Mouse (Mus musculus) frontal cortex, adult 2 months (tissue): ENCODE results near the gene Zmat5. TPM values are rescaled to one million over a fixed set of nuclear protein-coding genes. Genes with fewer than 3 reads are reported as not detected.

Experiments used
- DNase-seq, 2 experiments: peaks; one replicate each; pipeline ENCODE4 v3.0.0; 2022; ENCODE audit warnings: low spot score in 1 of 2; ENCODE audit errors: extremely low spot score in 1 of 2
- polyA plus RNA-seq: library from polyadenylated mRNA; depleted of rRNA; stranded (reverse); fragments of >200 nt; gene quantifications from 2 replicates; pipeline ENCODE4 v1.2.3, GENCODE M21; 2012

Zmat5 gene
- polyA plus RNA-seq, 1 experiment = 48.6 TPM

GRCm38 (mm10) chr11:4731781-4732180 lies 27.3 kb downstream of the Zmat5 start:
- no peak for DNase-seq

- DNase-seq = no peak
These were observed 29.7 kb downstream of the Zmat5 start for GRCm38 (mm10) chr11:4734179-4734578.

GRCm38 (mm10) chr11:4736355-4736754 lies 31.9 kb downstream of the Zmat5 start:
- DNase-seq = no peak

- no peak for DNase-seq
These were observed 33.2 kb downstream of the Zmat5 start for GRCm38 (mm10) chr11:4737682-4738081.

GRCm38 (mm10) chr11:4738719-4739118 lies 34.2 kb downstream of the Zmat5 start:
- DNase-seq = no peak

GRCm38 (mm10) chr11:4740785-4741184 lies 36.3 kb downstream of the Zmat5 start:
- no peak for DNase-seq

GRCm38 (mm10) chr11:4744691-4745090 lies 40.2 kb downstream of the Zmat5 start:
- DNase-seq = no peak

- no peak for DNase-seq
These were observed 41.5 kb downstream of the Zmat5 start for GRCm38 (mm10) chr11:4745969-4746368.

GRCm38 (mm10) chr11:4746733-4747132 lies 42.3 kb downstream of the Zmat5 start, which contains the start of gene Cabp7:
Gene Cabp7 (minus strand): TSS chr11:4746778.
- DNase-seq = no peak

GRCm38 (mm10) chr11:4747285-4747684 lies 42.8 kb downstream of the Zmat5 start:
- DNase-seq = no peak

- no peak for DNase-seq
These were observed 45.8 kb downstream of the Zmat5 start for GRCm38 (mm10) chr11:4750263-4750662.

- no peak for DNase-seq
These were observed 48.4 kb downstream of the Zmat5 start for GRCm38 (mm10) chr11:4752836-4753235.

- no peak for DNase-seq
These were observed 49.6 kb downstream of the Zmat5 start for GRCm38 (mm10) chr11:4754036-4754435.

- DNase-seq = no peak
These were observed 50.4 kb downstream of the Zmat5 start for GRCm38 (mm10) chr11:4754867-4755266.

GRCm38 (mm10) chr11:4756460-4756859 lies 52.0 kb downstream of the Zmat5 start:
- DNase-seq = no peak

- no peak for DNase-seq
These were observed 52.7 kb downstream of the Zmat5 start for GRCm38 (mm10) chr11:4756984-4757788.

- DNase-seq = no peak
These were observed 53.3 kb downstream of the Zmat5 start for GRCm38 (mm10) chr11:4757789-4758158.

- no peak for DNase-seq
These were observed 56.0 kb downstream of the Zmat5 start for GRCm38 (mm10) chr11:4760438-4760837.

GRCm38 (mm10) chr11:4761991-4762390 lies 57.5 kb downstream of the Zmat5 start:
- no peak for DNase-seq

- no peak for DNase-seq
These were observed 58.0 kb downstream of the Zmat5 start for GRCm38 (mm10) chr11:4762511-4762910.

GRCm38 (mm10) chr11:4763631-4764030 lies 59.2 kb downstream of the Zmat5 start:
- no peak for DNase-seq

GRCm38 (mm10) chr11:4764476-4764875 lies 60.0 kb downstream of the Zmat5 start:
- DNase-seq = no peak

- DNase-seq = no peak
These were observed 63.9 kb downstream of the Zmat5 start for GRCm38 (mm10) chr11:4768399-4768798.
